Mouse (Mus musculus) erythroblast, embryonic 14.5 days (primary cell): ENCODE data around the gene Bbs5.

Experiments
- GATA1 ChIP-seq: IDR thresholded peaks from 2 replicates; pipeline ENCODE4 v1.6.1; 2012; ENCODE audit warnings: low read length, inconsistent platforms, mixed read lengths
- TAL1 ChIP-seq: IDR thresholded peaks from 3 replicates; pipeline ENCODE4 v1.6.1; 2012; ENCODE audit warnings: low read length, inconsistent platforms, mixed read lengths

DNA sequence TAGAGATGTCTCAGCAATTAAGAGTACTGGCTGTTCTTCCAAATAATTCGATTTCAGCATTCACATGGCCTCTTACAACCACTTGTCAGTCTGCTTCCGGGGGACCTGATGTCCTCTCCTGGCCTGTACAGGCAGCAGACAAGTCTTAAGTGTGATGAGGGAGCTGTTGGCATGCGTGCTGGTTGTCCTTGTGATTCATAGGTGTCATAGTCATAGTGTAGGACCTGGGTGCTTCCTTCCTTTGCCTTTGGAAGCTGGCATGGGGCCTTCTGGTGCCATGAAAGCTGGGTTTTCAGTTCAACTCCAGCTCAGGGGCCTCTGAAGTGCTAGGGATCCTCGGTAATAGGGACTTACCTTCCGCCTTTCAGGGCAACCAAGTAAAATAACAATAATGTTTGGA, 67.2 kb downstream of the Bbs5 start:
- TF ChIP-seq GATA1 (no peak), TAL1 (no peak)
